Mouse (Mus musculus) forebrain, postnatal 0 days (tissue): Measurements from ENCODE around the gene Usp8. TPM values are rescaled to one million over a fixed set of nuclear protein-coding genes. Genes with fewer than 3 reads are reported as not detected.

Experiments used
- ATAC-seq: fragments of 200-750 bp; cut with Nextera tagmentation; 2 replicates; pipeline ENCODE4 v1.8.0; 2017; ENCODE audit warnings: mild to moderate bottlenecking, moderate library complexity
- DNase-seq: peaks from one replicate; pipeline ENCODE4 v3.0.0-alpha.2; 2015
- H3K27ac ChIP-seq: fragments of 300-500 bp; sonication (generic); 2 replicates; pipeline ENCODE4 v1.5.1; 2014; ENCODE audit warnings: low read depth, mild to moderate bottlenecking, antibody characterized with exemption, low read length, moderate library complexity, mixed read lengths
- H3K27me3 ChIP-seq: fragments of 300-500 bp; sonication (generic); 2 replicates; pipeline ENCODE4 v1.6.1; 2014; ENCODE audit warnings: mild to moderate bottlenecking, low read length, mixed read lengths; ENCODE audit not compliant: insufficient read depth
- H3K36me3 ChIP-seq: fragments of 300-500 bp; sonication (generic); 2 replicates; pipeline ENCODE4 v1.6.1; 2014; ENCODE audit warnings: mild to moderate bottlenecking, moderate library complexity; ENCODE audit not compliant: insufficient read depth
- H3K4me1 ChIP-seq: fragments of 300-500 bp; sonication (generic); 2 replicates; pipeline ENCODE4 v1.6.1; 2014; ENCODE audit warnings: antibody characterized with exemption; ENCODE audit not compliant: insufficient read depth
- H3K4me2 ChIP-seq: fragments of 300-500 bp; sonication (generic); 2 replicates; pipeline ENCODE4 v1.6.1; 2014; ENCODE audit warnings: low read depth, mild to moderate bottlenecking, moderate library complexity
- H3K4me3 ChIP-seq: fragments of 300-500 bp; sonication (generic); 2 replicates; pipeline ENCODE4 v1.5.1; 2014; ENCODE audit warnings: low read depth, low read length, mixed read lengths
- H3K9ac ChIP-seq: fragments of 300-500 bp; sonication (generic); 2 replicates; pipeline ENCODE4 v1.6.1; 2014; ENCODE audit warnings: mild to moderate bottlenecking
- H3K9me3 ChIP-seq: fragments of 300-500 bp; sonication (generic); 2 replicates; pipeline ENCODE4 v1.6.1; 2016; ENCODE audit warnings: low read length
- CTCF ChIP-seq: sonication (generic); IDR thresholded peaks from 2 replicates; pipeline ENCODE4 v1.5.1; 2016; ENCODE audit warnings: antibody characterized with exemption, control low read depth, low read depth
- WGBS: fragments of 180-500 bp; shearing (Covaris S2); extraction: QIAGEN DNeasy Blood & Tissue Kit; methylation state at CpG from one replicate; pipeline ENCODE4 v1.1.7; 2014; 5-methylcytosine and 5-hydroxymethylcytosine counted together
- polyA plus RNA-seq: library from polyadenylated mRNA; unstranded; fragments of >200 nt; fragmentation: Nextera tagmentation; extraction: Ambion mirVana; gene quantifications from 2 replicates; pipeline ENCODE4 v1.2.1, GENCODE M21; 2015
- total RNA-seq: library from RNA; depleted of rRNA; stranded (reverse); fragments of >200 nt; gene quantifications from 2 replicates; pipeline ENCODE4 v1.2.3, GENCODE M21; 2014

Gene Usp8
- total and polyA plus RNA-seq, 2 experiments from 2014 or later = 15.4 to 17.9 TPM

DNA sequence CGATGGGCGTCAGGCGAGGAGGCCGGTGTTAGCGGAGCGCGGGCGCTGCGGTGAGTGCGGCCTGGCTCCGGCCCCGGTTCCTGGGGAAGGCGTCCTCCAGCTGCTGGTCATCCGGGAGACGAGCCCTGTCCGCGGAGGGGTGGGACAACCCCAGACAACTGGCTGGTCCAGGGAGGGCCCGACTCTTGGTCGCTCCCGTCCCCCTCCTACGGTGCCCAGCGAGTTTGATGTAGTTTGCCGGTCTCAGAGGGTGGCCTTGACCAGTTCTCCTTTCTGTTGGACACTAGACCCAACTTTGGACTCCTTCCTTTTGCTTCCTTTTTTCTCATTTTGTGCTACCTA, 281 bp downstream of the Usp8 start:
- ATAC-seq (peak; percentile 62), DNase-seq (no peak)
- Histone ChIP-seq H3K4me1 (peaks cover 5% of the 10 kb centered on the region), H3K9ac (peak overlapping the region; percentile 79), H3K27me3 (no peaks in the 10 kb centered on the region; the same call in 1 of the 2 replicates), H3K27ac (peak overlapping the region; percentile 84), H3K4me3 (peak overlapping the region; percentile 73), H3K36me3 (no peaks in the 10 kb centered on the region), H3K4me2 (peak overlapping the region; percentile 68), H3K9me3 (no peaks in the 10 kb centered on the region)
- under 1% methylated on average over 23 of the region's 23 CpGs for WGBS
- TF ChIP-seq CTCF = no peak

DNA sequence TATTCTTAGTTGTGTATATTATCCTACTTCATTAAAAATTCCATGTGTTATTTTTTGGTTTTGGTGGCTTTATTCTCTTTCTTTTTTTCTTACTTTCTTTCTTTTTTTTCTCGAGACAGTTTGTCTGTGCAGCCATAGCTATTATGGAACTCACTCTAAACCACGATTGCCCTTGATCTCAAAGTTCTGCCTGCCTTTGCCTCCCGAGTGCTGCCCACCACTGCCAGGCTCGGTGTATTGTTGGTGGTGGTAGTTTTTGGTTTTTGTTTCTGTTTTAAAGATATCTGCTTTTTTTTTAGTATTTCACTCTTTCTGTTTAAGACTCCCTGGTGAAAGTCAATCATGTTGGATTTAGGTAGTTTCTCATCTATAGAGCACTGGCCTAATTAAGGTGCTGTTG, 1.2 kb downstream of the Usp8 start:
- Histone ChIP-seq H3K4me3 (no peak overlapping the region), H3K4me1 (peaks cover 5% of the 10 kb centered on the region), H3K27me3 (no peaks in the 10 kb centered on the region; the same call in 1 of the 2 replicates), H3K36me3 (no peaks in the 10 kb centered on the region), H3K9me3 (no peaks in the 10 kb centered on the region), H3K27ac (no peak overlapping the region), H3K9ac (no peak overlapping the region), H3K4me2 (peak overlapping the region; percentile 68)
- no peak for TF ChIP-seq CTCF
- 83% methylated on average over 4 of the region's 4 CpGs for WGBS
- no peak for ATAC-seq
- DNase-seq = no peak

DNA sequence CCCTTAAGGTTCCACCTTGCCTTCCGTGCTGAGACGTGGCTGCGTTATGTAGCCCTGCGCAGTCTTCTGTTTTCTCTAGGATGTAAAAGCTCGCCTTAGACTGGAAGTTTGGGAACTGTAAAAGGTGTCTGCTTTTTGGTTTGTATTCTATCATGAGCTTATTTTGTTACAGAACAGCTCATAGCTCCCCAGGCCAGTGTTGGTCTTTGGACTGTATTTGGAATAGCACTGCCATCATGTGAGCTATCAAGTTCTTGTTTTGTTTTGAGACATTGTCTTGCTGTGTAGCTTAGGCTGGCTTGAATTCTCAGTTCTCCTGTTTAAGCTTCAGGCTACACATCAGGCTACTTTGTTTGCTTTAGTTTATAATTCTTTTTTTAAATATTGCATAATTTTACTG, 5.4 kb downstream of the Usp8 start:
- Histone ChIP-seq H3K27me3 (no peaks in the 10 kb centered on the region), H3K4me1 (peaks cover 5% of the 10 kb centered on the region), H3K4me3 (no peak overlapping the region), H3K9ac (no peak overlapping the region), H3K9me3 (no peaks in the 10 kb centered on the region), H3K27ac (no peak overlapping the region), H3K36me3 (no peaks in the 10 kb centered on the region), H3K4me2 (no peak overlapping the region)
- DNase-seq = no peak
- TF ChIP-seq CTCF = no peak
- WGBS = 98% methylated on average over 5 of the region's 5 CpGs
- no peak for ATAC-seq

DNA sequence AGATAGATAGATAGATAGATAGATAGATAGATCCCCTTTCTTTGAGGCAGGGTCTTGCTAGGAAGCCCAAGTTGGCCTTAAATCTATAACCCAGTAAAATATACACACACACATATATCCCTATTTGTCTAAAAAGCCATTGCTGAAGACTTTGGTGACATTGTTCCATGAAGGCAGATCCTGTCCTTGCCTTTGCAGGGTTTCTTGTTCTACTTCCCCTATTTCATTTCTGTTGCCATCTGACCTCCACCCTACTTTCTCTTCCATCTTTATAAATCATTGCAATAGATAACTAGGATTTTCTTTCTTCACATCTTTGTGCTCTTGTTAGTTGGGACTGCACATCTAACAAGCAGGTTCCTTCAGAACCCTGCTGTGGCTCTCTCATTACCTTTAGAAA, 5.8 kb downstream of the Usp8 start:
- ATAC-seq = no peak
- H3K4me1 ChIP-seq = peaks cover 2% of the 10 kb centered on the region
- DNase-seq = no peak
- TF ChIP-seq CTCF = no peak
- H3K4me2 ChIP-seq = no peak overlapping the region
- no peaks in the 10 kb centered on the region for H3K27me3 ChIP-seq
- H3K9ac ChIP-seq = no peak overlapping the region
- no peaks in the 10 kb centered on the region for H3K36me3 ChIP-seq
- no peak overlapping the region for H3K27ac ChIP-seq
- no peak overlapping the region for H3K4me3 ChIP-seq
- H3K9me3 ChIP-seq = no peaks in the 10 kb centered on the region

DNA sequence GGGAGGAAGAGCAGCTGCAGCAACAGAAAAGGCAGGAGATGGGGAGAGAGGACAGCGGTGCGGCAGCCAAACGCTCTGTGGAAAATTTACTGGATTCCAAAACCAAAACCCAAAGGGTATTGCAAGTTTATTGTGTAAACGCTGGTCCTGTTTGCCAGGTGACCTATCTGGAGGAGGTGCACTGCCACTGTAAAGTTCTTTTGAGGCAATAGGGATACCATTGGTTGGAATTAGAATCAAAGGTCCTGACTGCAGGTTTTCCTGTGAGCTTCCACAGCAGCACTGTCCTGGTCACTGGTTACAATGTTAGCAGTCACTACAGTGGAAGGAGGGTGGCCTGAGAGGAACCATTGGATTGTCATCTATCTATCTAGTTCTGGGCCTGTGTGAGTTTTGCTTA, 22.1 kb downstream of the Usp8 start:
- WGBS = 95% methylated on average over 4 of the region's 4 CpGs

DNA sequence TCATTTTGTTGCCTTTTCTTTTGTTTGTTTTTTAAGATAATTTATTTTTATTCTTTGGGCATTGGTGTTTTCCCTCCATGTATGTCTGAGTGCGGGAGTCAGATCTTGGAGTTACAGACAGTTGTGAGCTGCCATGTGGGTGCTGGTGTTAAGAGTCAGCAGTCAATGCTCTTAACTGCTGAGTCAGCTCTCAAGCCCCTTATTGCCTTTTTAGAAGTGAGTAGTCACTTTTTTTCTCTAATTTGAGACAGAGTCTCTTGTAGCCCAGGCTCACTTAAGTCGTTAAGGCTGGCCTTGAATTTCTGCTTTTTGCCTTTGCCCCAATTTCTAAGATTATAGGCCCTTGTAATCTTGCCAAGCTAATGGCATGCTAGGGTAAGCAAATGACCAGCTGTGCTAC, 23.4 kb downstream of the Usp8 start:
- peaks cover 49% of the 10 kb centered on the region for H3K36me3 ChIP-seq
- 87% methylated on average over 2 of the region's 2 CpGs for WGBS
- H3K9me3 ChIP-seq = no peaks in the 10 kb centered on the region
- H3K4me2 ChIP-seq = no peak overlapping the region
- no peak overlapping the region for H3K4me3 ChIP-seq
- no peaks in the 10 kb centered on the region for H3K4me1 ChIP-seq
- no peak for TF ChIP-seq CTCF
- no peak overlapping the region for H3K9ac ChIP-seq
- no peak for DNase-seq
- no peak for ATAC-seq
- H3K27ac ChIP-seq = no peak overlapping the region
- H3K27me3 ChIP-seq = no peaks in the 10 kb centered on the region

More for the DNA sequence above, 22.1 kb downstream of the Usp8 start:
- Histone ChIP-seq H3K9me3 (no peaks in the 10 kb centered on the region), H3K4me3 (no peak overlapping the region), H3K4me2 (no peak overlapping the region), H3K4me1 (no peaks in the 10 kb centered on the region), H3K36me3 (peaks cover 44% of the 10 kb centered on the region), H3K27me3 (no peaks in the 10 kb centered on the region), H3K27ac (no peak overlapping the region), H3K9ac (no peak overlapping the region)
- TF ChIP-seq CTCF = no peak
- no peak for ATAC-seq
- DNase-seq = no peak

DNA sequence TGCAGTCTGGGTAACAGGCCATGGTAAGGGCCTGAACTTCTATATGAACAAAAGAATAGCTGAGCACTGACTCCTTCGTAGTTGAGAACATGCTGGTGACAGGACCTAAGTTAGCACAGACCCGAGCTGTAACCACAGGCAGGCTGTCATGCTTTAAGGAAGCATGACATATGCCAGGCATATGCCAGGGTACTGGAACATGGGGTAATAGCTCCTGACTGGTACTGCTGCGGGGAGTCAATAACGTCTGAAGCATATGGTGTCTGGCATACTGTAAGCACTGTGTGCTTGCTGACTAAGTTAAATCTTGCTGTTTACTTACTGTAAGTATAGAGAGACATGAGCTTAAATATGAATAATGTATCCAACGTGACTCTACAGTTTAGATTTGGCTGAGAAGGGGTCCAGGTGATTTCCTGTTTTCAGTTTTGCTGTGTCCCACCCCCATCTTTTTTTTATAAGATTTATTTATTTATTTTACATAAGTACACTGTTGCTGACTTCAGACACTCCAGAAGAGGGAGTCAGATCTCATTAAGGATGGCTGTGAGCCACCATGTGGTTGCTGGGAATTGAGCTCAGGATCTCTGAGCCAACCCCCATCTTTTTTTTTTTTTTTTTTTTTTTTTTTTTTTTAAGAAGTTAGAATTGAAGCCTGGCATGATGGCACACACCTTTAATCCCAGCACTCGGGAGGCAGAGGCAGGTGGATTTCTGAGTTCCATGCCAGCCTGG, 28.4 kb downstream of the Usp8 start:
- peaks cover 58% of the 10 kb centered on the region for H3K36me3 ChIP-seq
- TF ChIP-seq CTCF = no peak
- H3K9ac ChIP-seq = no peak overlapping the region
- no peaks in the 10 kb centered on the region for H3K4me1 ChIP-seq
- no peak overlapping the region for H3K4me2 ChIP-seq
- 60% methylated on average over 6 of the region's 6 CpGs for WGBS
- no peak overlapping the region for H3K27ac ChIP-seq
- no peak overlapping the region for H3K4me3 ChIP-seq
- DNase-seq (peak; percentile 18), ATAC-seq (peak; percentile 84)
- no peaks in the 10 kb centered on the region for H3K9me3 ChIP-seq
- H3K27me3 ChIP-seq = no peaks in the 10 kb centered on the region

DNA sequence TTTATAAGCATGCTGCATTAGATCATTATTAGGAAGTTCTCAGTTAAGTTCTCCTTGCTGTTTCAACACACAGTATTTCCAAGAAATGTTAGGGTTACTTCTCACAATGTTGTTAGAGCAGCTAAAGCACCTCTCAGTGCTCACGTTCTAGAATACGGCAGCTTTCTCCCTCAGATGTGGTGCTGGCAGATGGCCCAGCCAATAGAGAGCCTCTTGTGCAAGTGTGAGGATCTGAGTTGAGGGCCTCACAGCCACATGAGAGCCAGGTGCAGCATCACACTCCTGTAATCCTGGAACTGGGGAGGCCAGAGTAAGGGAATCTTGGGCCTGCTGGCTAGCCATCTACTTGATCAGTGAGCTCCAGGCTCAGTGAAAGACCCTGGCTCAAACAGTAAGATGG, 33.2 kb downstream of the Usp8 start:
- Histone ChIP-seq H3K4me1 (no peaks in the 10 kb centered on the region), H3K4me3 (no peak overlapping the region), H3K4me2 (no peak overlapping the region), H3K9ac (no peak overlapping the region), H3K36me3 (peaks cover 61% of the 10 kb centered on the region), H3K27me3 (no peaks in the 10 kb centered on the region), H3K9me3 (no peaks in the 10 kb centered on the region), H3K27ac (no peak overlapping the region)
- TF ChIP-seq CTCF = no peak
- 54% methylated on average over 2 of the region's 2 CpGs for WGBS
- no peak for ATAC-seq
- no peak for DNase-seq
